Mouse (Mus musculus) adrenal gland (tissue): ENCODE measurements around the gene Kirrel3.

Source experiments
- intact Hi-C: fragments of 180-260 bp; cut with DNase I; formaldehyde crosslinking; loops from one replicate; pipeline ENCODE4 v1.15.1; 2025

Kirrel3 gene

GRCm38 (mm10) chr9:35050701-35051454 is 565.2 kb downstream of the Kirrel3 start:
- intact Hi-C loops = no loop called here

GRCm38 (mm10) chr9:35051666-35052065 is 566.0 kb downstream of the Kirrel3 start:
- intact Hi-C loops = no loop called here

- intact Hi-C loops = no loop called here
These were observed 567.0 kb downstream of the Kirrel3 start for GRCm38 (mm10) chr9:35052671-35053070.

GRCm38 (mm10) chr9:35053081-35053480 is 567.4 kb downstream of the Kirrel3 start:
- intact Hi-C loops = no loop called here

GRCm38 (mm10) chr9:35053669-35054068 is 568.0 kb downstream of the Kirrel3 start:
- intact Hi-C loops = no loop called here

DNA sequence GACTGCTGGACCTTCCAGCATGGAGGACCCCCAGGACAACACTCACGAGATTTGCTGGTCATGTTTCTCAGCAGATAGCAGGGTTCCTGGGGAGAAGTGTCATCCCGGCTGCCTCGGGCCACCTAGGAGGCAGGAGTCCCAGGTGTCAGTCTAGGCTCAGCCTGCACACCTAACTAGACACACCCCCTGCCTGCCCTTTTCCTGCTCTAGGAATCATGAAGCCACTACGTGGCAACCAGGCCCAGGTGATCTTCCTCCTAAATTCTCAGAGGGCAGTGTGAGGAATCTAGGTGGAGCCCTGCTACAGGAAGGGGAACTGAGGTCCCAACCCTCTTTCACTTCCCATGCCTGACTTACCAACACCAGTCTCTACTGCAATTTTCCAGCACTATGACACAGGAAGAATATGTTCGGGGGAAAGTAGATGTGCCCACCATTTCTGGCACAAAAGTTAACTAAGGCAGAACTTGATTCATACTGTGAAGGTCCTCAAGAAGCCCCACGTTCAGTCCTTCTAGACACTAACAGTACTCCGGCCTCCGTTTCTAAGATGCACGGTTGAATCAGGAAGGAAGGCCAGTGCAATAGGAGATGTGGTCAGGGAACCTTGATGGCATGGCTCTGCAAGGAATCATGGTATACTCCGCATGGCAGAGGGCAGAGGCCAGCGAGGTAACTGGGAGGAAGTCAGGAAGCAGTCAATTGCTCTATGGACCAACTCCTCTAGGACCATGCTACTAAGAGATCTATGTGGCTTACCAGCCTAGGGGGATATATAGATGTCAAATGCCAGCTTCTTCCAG is 570.0 kb downstream of the Kirrel3 start:
- intact Hi-C loops = no loop called here

DNA sequence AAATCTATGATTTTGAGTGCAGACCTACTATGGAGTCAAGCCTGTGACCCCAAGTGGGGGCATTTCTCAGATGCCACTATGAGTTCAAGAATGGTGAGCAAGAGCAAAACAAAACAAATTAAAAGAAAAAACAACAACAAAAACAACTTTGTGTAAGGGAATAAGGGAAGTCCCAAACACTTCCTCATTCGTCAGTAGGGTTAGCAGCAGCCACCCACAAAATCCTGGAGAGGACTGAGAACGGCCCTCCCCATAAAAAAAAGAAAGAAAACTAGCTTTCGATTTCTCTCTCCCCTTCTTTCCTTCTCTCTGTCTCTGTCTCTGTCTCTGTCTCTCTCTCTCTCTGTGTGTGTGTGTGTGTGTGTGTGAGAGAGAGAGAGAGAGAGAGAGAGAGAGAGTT is 570.9 kb downstream of the Kirrel3 start:
- intact Hi-C loops = no loop called here

DNA sequence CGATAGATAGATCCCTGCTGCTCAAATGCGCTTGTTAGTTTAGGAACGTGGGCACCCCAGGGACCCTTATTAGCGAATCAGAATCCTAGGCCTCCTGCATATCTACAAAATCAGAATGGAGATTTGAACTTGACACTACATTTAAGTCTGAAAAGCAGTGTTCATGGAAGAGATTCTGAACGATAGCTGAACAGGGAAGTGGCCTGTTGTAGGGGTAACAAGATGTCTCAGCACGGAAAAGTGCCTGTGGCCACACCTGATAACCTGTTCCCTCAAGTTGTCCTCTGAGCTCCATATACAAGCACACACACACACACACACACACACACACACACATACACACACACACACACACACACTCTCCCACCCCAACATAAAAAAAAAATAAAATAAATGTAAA is 571.9 kb downstream of the Kirrel3 start:
- intact Hi-C loops = no loop called here

DNA sequence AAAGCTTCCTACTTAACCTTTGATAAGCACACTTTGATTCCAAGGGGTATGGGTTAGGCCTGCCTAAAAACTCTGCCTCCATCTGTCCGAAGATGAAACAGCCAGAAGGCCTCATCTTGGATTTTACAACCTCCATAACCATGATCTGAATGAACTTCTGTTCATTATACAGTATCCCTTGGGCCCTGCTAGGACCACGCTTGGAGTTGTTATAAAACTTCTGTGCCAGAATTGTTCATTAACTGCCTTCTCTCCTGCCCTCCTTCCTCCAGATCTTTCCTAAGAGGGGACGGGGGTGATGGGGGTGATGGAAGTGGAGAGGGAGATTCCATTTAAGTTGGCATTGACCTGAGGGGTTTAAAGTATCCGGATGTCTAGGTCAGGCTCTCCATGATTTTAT is 572.5 kb downstream of the Kirrel3 start:
- intact Hi-C loops = no loop called here

GRCm38 (mm10) chr9:35058596-35059354 is 573.1 kb downstream of the Kirrel3 start:
- intact Hi-C loops = no loop called here

DNA sequence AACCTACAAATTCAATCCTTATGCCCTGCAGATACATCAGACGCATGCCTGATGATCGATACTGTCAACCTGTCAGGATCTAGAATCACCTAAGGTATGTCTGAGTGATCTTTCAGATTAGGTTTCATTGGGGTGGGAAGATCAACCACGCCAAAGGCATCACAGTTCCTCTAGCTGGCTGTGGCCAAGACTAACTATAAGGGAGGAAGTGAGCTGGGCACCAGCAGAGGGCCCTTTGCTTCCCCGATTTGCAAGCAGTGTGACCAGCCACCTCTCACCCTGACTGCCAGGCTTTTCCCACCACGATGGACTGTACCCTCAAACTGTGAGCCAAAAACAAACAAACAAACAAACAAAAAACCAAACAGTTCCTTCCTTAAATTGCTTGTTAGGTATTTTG is 574.2 kb downstream of the Kirrel3 start:
- intact Hi-C loops = no loop called here

- intact Hi-C loops = no loop called here
These were observed 575.8 kb downstream of the Kirrel3 start for GRCm38 (mm10) chr9:35061446-35061845.
